In genomic region chr2:5012491-5013324, GRCm38 (mm10) we compare ENCODE assay signal across 8 mouse cellular contexts. TPM values are rescaled to one million over a fixed set of nuclear protein-coding genes. Genes with fewer than 3 reads are reported as not detected.
DNase-seq lines count a peak whose midpoint lies in the region; ATAC-seq and TF ChIP-seq lines count a peak whose summit lies in the region.

Mcm10 (minus strand) TSS chr2:5012791.

- peak within 1 kb of the TSS; percentile 50 for H3K9ac ChIP-seq in embryonic facial prominence, embryonic 15.5 days
- H3K9ac ChIP-seq in limb, embryonic 14.5 days (ENCODE audit: low read depth, low read length, severe bottlenecking), result peak within 1 kb of the TSS; percentile 69
- H3K9ac ChIP-seq in midbrain, postnatal 0 days (replicated peaks; ENCODE audit: low read length, poor library complexity, severe bottlenecking), result no peak within 1 kb of the TSS

- peak; percentile 97 for DNase-seq in 416B (ENCODE audit: low read depth)
- DNase-seq in heart, adult 8-10 months (ENCODE audit: low spot score), result peak; percentile 92
- peak; percentile 96 for DNase-seq in kidney, adult 9 months
- peak; percentile 98 for DNase-seq in limb, embryonic 14.5 days (ENCODE audit: low spot score)
- peak; percentile 98 for DNase-seq in midbrain, postnatal 0 days (ENCODE audit: low spot score)
- peak; percentile 84 to 91 for DNase-seq in spleen, postnatal 14 days (ENCODE audit: low spot score in 2 of 2)

- peaks cover 1% of the 10 kb centered on the region; the same call in 1 of the 2 replicates for H3K36me3 ChIP-seq in embryonic facial prominence, embryonic 15.5 days
- peaks cover 13% of the 10 kb centered on the region; the same call in 1 of the 2 replicates for H3K36me3 ChIP-seq in limb, embryonic 14.5 days (ENCODE audit: control insufficient read depth, insufficient read depth, low read length)
- H3K36me3 ChIP-seq in midbrain, postnatal 0 days (ENCODE audit: insufficient read depth, low read length), result no peaks in the 10 kb centered on the region

- TF ChIP-seq POLR2A in bone marrow, adult 2 months (IDR thresholded peaks at IDR 0.05; ENCODE audit: borderline replicate concordance, control insufficient read depth, low read depth, low read length), result peak; percentile 54; the same call in 1 of the 2 replicates
- 0 out of 2 replicates have a peak, but pooled peaks have one; percentile 27 for TF ChIP-seq POLR2A in limb, embryonic 14.5 days (IDR thresholded peaks at IDR 0.05; ENCODE audit: borderline replicate concordance, extremely low read depth, insufficient read depth, insufficient read length)

- H3K4me2 ChIP-seq in embryonic facial prominence, embryonic 15.5 days (replicated peaks), result peak within 1 kb of the TSS; percentile 78
- H3K4me2 ChIP-seq in limb, embryonic 14.5 days (replicated peaks; ENCODE audit: low read depth, low read length, severe bottlenecking), result peak within 1 kb of the TSS; percentile 61
- H3K4me2 ChIP-seq in midbrain, postnatal 0 days (ENCODE audit: low read depth, low read length, poor library complexity, severe bottlenecking), result peak within 1 kb of the TSS; percentile 80

- 1% methylated on average over 32 of the region's 32 CpGs for WGBS in bone marrow, adult 2 months
- 4% methylated on average over 32 of the region's 32 CpGs for WGBS in embryonic facial prominence, embryonic 15.5 days
- WGBS in limb, embryonic 14.5 days, result 4% methylated on average over 32 of the region's 32 CpGs
- 5% methylated on average over 32 of the region's 32 CpGs for WGBS in midbrain, postnatal 0 days

- H3K27ac ChIP-seq in bone marrow, adult 2 months (ENCODE audit: control insufficient read depth, insufficient read depth, low read depth, low read length, poor library complexity), result peak within 1 kb of the TSS; percentile 35; the same call in 1 of the 2 replicates
- 0 out of 2 replicates have a peak within 1 kb of the TSS, but pooled peaks have one; percentile 8 for H3K27ac ChIP-seq in embryonic facial prominence, embryonic 15.5 days (replicated peaks)
- no peak within 1 kb of the TSS for H3K27ac ChIP-seq in limb, embryonic 14.5 days (replicated peaks; ENCODE audit: low read depth, low read length)
- no peak within 1 kb of the TSS for H3K27ac ChIP-seq in midbrain, postnatal 0 days (ENCODE audit: low read depth, low read length)

- no peaks in the 10 kb centered on the region; the same call in 1 of the 2 replicates for H3K4me1 ChIP-seq in bone marrow, adult 2 months (ENCODE audit: control insufficient read depth, insufficient read depth, low read length)
- H3K4me1 ChIP-seq in embryonic facial prominence, embryonic 15.5 days, result peaks cover 10% of the 10 kb centered on the region
- peaks cover 8% of the 10 kb centered on the region; the same call in 1 of the 2 replicates for H3K4me1 ChIP-seq in limb, embryonic 14.5 days (ENCODE audit: control insufficient read depth, insufficient read depth, low read length)
- H3K4me1 ChIP-seq in midbrain, postnatal 0 days (ENCODE audit: insufficient read depth, low read length), result no peaks in the 10 kb centered on the region

- TF ChIP-seq CTCF in bone marrow, adult 2 months (IDR thresholded peaks at IDR 0.05; ENCODE audit: control insufficient read depth, insufficient read depth, low read length), result no peak
- no peak for TF ChIP-seq CTCF in midbrain, postnatal 0 days (IDR thresholded peaks at IDR 0.05)

- peak within 1 kb of the TSS; percentile 84 for H3K4me3 ChIP-seq in bone marrow, adult 2 months (replicated peaks; ENCODE audit: control insufficient read depth, low read depth, low read length)
- H3K4me3 ChIP-seq in embryonic facial prominence, embryonic 15.5 days (replicated peaks), result peak within 1 kb of the TSS; percentile 79
- H3K4me3 ChIP-seq in limb, embryonic 14.5 days (replicated peaks; ENCODE audit: low read length), result peak within 1 kb of the TSS; percentile 65
- peak within 1 kb of the TSS; percentile 50 for H3K4me3 ChIP-seq in midbrain, postnatal 0 days (ENCODE audit: low read depth, low read length)

- H3K27me3 ChIP-seq in embryonic facial prominence, embryonic 15.5 days, result no peaks in the 10 kb centered on the region
- no peaks in the 10 kb centered on the region for H3K27me3 ChIP-seq in limb, embryonic 14.5 days (ENCODE audit: control insufficient read depth, insufficient read depth, low read length)
- H3K27me3 ChIP-seq in midbrain, postnatal 0 days (ENCODE audit: insufficient read depth, low read length), result no peaks in the 10 kb centered on the region

- H3K9me3 ChIP-seq in embryonic facial prominence, embryonic 15.5 days (replicated peaks), result no peaks in the 10 kb centered on the region
- no peaks in the 10 kb centered on the region for H3K9me3 ChIP-seq in limb, embryonic 14.5 days (ENCODE audit: control insufficient read depth, low read length)
- no peaks in the 10 kb centered on the region for H3K9me3 ChIP-seq in midbrain, postnatal 0 days (ENCODE audit: low read length)

- ATAC-seq in embryonic facial prominence, embryonic 15.5 days (ENCODE audit: insufficient number of reproducible peaks, low FRiP score, low TSS enrichment, low read depth), result peak; percentile 100
- peak; percentile 100 for ATAC-seq in limb, embryonic 14.5 days (ENCODE audit: low FRiP score, low read depth)
- peak; percentile 100 for ATAC-seq in midbrain, postnatal 0 days (ENCODE audit: low FRiP score)

RNA-seq across cellular contexts. Expression of gene Mcm10, which starts in this region (rescaled TPM):
- polyA plus RNA-seq in bone marrow, adult 2 months (2011; ENCODE audit: insufficient read depth, insufficient read length, low replicate concordance, missing spikeins), result 62.2 and 92.2 TPM in 2 replicates
- polyA plus RNA-seq in embryonic facial prominence, embryonic 15.5 days (2015; fragmentation: Nextera tagmentation; extraction: Ambion mirVana), result 19.8 and 21.1 TPM in 2 replicates
- total RNA-seq in heart, adult 8-10 months (2022), result under 1 TPM; 0.22 to 0.72 (median 0.39) TPM
- 22.8 and 25.5 TPM in 2 replicates for polyA plus RNA-seq in limb, embryonic 14.5 days (2012; rRNA removed)
- polyA plus RNA-seq in limb, embryonic 14.5 days (2014; fragmentation: Nextera tagmentation; extraction: Ambion mirVana), result 22.2 and 24.9 TPM in 2 replicates
- 0.94 and 5.0 TPM in 2 replicates for total RNA-seq in midbrain, postnatal 0 days (2014; rRNA removed)
- polyA plus RNA-seq in midbrain, postnatal 0 days (2015; fragmentation: Nextera tagmentation; extraction: Ambion mirVana), result 1.2 and 1.3 TPM in 2 replicates

Comparison
In these comparisons a context has a peak if more than half of its experiments do, and no peak if none do; other contexts are left out.
1. Peak in DNase-seq in heart, adult 8-10 months; RNA of the gene not detected or under 1 TPM.
2. H3K27ac ChIP-seq: peak in bone marrow, adult 2 months (single experiment) and embryonic facial prominence, embryonic 15.5 days (single experiment); none in limb, embryonic 14.5 days (single experiment) and midbrain, postnatal 0 days (single experiment).
3. Peak in every context shown above with its lines, with median percentiles within 50 percentile points of each other: DNase-seq, H3K4me3 ChIP-seq, ATAC-seq and H3K4me2 ChIP-seq.